ENCODE assay signal across 26 mouse cellular contexts in the genomic region with DNA sequence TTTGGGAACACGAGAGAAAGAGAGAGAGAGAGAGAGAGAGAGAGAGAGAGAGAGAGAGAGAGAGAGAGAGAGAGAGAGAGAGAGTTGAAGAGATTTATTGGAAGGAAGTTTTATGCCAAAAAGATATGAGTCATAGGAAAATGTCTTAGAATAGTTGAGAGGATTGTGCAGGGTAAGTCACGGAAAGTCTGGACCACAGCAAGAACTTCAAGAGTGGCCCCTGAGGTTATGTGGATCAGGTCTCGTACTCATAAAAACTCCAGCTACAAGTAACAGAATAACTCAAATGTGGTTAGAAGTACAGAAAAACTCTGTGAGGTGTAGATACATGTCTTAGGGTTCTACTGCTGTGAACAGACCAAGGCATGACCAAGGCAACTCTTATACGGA. TPM values are rescaled to one million over a fixed set of nuclear protein-coding genes. Genes with fewer than 3 reads are reported as not detected.
DNase-seq lines count a peak whose midpoint lies in the region; ATAC-seq and TF ChIP-seq lines count a peak whose summit lies in the region.
"Had no signal": no experiment of that assay in that cellular context is flagged by ENCODE, and none has a peak within 500 bp of the region (broad histone marks: within the 10 kb centered on the region; RNA-seq: fewer than 3 reads in every experiment).

No protein-coding gene starts in this region.

- no peaks in the 10 kb centered on the region for H3K9me3 ChIP-seq in midbrain, embryonic 11.5 days (ENCODE audit: control insufficient read depth, low read length)
- H3K9me3 ChIP-seq in midbrain, embryonic 13.5 days, result no peaks in the 10 kb centered on the region
- no peaks in the 10 kb centered on the region for H3K9me3 ChIP-seq in CH12.LX (replicated peaks; ENCODE audit: low read length)
- H3K9me3 ChIP-seq: embryonic facial prominence, embryonic 13.5 days; forebrain, embryonic 10.5 days; forebrain, embryonic 13.5 days; heart, embryonic 12.5 days; heart, embryonic 15.5 days; hindbrain, embryonic 10.5 days; hindbrain, embryonic 13.5 days; intestine, embryonic 15.5 days had no signal

- TF ChIP-seq RAD21 in CH12.LX (IDR thresholded peaks at IDR 0.05; ENCODE audit: low read depth, low read length), result no peak

- WGBS in midbrain, embryonic 11.5 days, result 82% methylated on average over 4 of the region's 4 CpGs
- WGBS in midbrain, embryonic 13.5 days, result 84% methylated on average over 4 of the region's 4 CpGs

- ATAC-seq in midbrain, embryonic 11.5 days (ENCODE audit: low FRiP score), result no peak
- no peak for ATAC-seq in midbrain, embryonic 13.5 days
- ATAC-seq: forebrain, embryonic 13.5 days; forebrain, embryonic 16.5 days; hindbrain, embryonic 16.5 days; intestine, embryonic 15.5 days had no signal

- in situ Hi-C loops in CH12.LX (cut with MboI; ENCODE audit: low pct_ligation_motif_present, low pct_unique_long_range_greater_than_20kb, low sequenced_read_pairs), result no loop called here

- TF ChIP-seq EP300 in CH12.LX (IDR thresholded peaks at IDR 0.05; ENCODE audit: low read length), result peak; percentile 9; the same call in 1 of the 2 replicates

- H3K27me3 ChIP-seq in midbrain, embryonic 11.5 days (ENCODE audit: control insufficient read depth, insufficient read depth, low read length), result no peaks in the 10 kb centered on the region
- H3K27me3 ChIP-seq in midbrain, embryonic 13.5 days, result no peaks in the 10 kb centered on the region
- H3K27me3 ChIP-seq in CH12.LX (replicated peaks), result no peaks in the 10 kb centered on the region
- H3K27me3 ChIP-seq: embryonic facial prominence, embryonic 13.5 days; forebrain, embryonic 13.5 days; heart, embryonic 12.5 days; heart, embryonic 15.5 days; hindbrain, embryonic 13.5 days; intestine, embryonic 15.5 days had no signal

- H3K4me3 ChIP-seq in midbrain, embryonic 11.5 days (ENCODE audit: low read depth, low read length), result no peak overlapping the region
- no peak overlapping the region for H3K4me3 ChIP-seq in midbrain, embryonic 13.5 days (replicated peaks)
- no peak overlapping the region for H3K4me3 ChIP-seq in CH12.LX (replicated peaks in 1 of 3; ENCODE audit: low read depth in 2 of 3, low read length in 2 of 3, poor library complexity in 1 of 3)
- no peak overlapping the region for H3K4me3 ChIP-seq in embryonic fibroblast, embryonic 13.5 days (ENCODE audit: insufficient read depth, low read length)
- H3K4me3 ChIP-seq: embryonic facial prominence, embryonic 13.5 days; forebrain, embryonic 10.5 days; forebrain, embryonic 13.5 days; heart, embryonic 12.5 days; heart, embryonic 15.5 days; hindbrain, embryonic 10.5 days; hindbrain, embryonic 13.5 days; intestine, embryonic 15.5 days had no signal

- H3K27ac ChIP-seq in midbrain, embryonic 11.5 days (ENCODE audit: low read depth, low read length), result no peak overlapping the region
- H3K27ac ChIP-seq in midbrain, embryonic 13.5 days, result no peak overlapping the region
- H3K27ac ChIP-seq in CH12.LX (ENCODE audit: insufficient read depth, low read depth), result no peak overlapping the region
- H3K27ac ChIP-seq in embryonic fibroblast, embryonic 13.5 days (ENCODE audit: insufficient read depth, low read length), result peak overlapping the region; percentile 38
- H3K27ac ChIP-seq: embryonic facial prominence, embryonic 13.5 days; forebrain, embryonic 10.5 days; forebrain, embryonic 13.5 days; heart, embryonic 15.5 days; hindbrain, embryonic 10.5 days; hindbrain, embryonic 13.5 days; intestine, embryonic 15.5 days had no signal

- dilution Hi-C loops in CH12.LX (cut with MboI; ENCODE audit: extremely low pct_ligation_motif_present, extremely low pct_unique_long_range_greater_than_20kb, low sequenced_read_pairs), result no loop called here

- peak; percentile 28 for DNase-seq in midbrain, embryonic 11.5 days (ENCODE audit: low spot score, missing footprints)
- peak; percentile 31 for DNase-seq in CH12.LX (ENCODE audit: extremely low read depth)
- DNase-seq in neural tube, embryonic 10.5 days (ENCODE audit: extremely low spot score, low spot score), result no peak
- no peak for DNase-seq in thymus, postnatal 14 days
- DNase-seq: adrenal gland, postnatal 10 days; adrenal gland, postnatal 36 days; B cell, adult 2 months; cerebellum, adult 18-20 months; cerebellum, adult 9-10 months; cerebellum, postnatal 14 days; gastrocnemius, postnatal 10 days; gastrocnemius, postnatal 36 days; heart, postnatal 10 days; heart, postnatal 36 days had no signal

- H3K79me2 ChIP-seq in CH12.LX (replicated peaks; ENCODE audit: control insufficient read depth, extremely low read depth, insufficient read depth, poor library complexity, severe bottlenecking), result no peaks in the 10 kb centered on the region

- H3K4me1 ChIP-seq in midbrain, embryonic 11.5 days (ENCODE audit: control insufficient read depth, insufficient read depth, low read length), result no peaks in the 10 kb centered on the region
- no peaks in the 10 kb centered on the region for H3K4me1 ChIP-seq in midbrain, embryonic 13.5 days (replicated peaks)
- peaks cover 11 to 17% of the 10 kb centered on the region in 2 experiments for H3K4me1 ChIP-seq in CH12.LX (ENCODE audit: control insufficient read depth in 1 of 2, insufficient read depth in 2 of 2)
- H3K4me1 ChIP-seq in embryonic fibroblast, embryonic 13.5 days (ENCODE audit: control insufficient read depth, insufficient read depth, low read length), result peaks cover 10% of the 10 kb centered on the region
- H3K4me1 ChIP-seq: embryonic facial prominence, embryonic 13.5 days; forebrain, embryonic 10.5 days; forebrain, embryonic 13.5 days; heart, embryonic 12.5 days; heart, embryonic 15.5 days; hindbrain, embryonic 10.5 days; hindbrain, embryonic 13.5 days had no signal

- no peak overlapping the region for H3K9ac ChIP-seq in midbrain, embryonic 11.5 days (ENCODE audit: low read length)
- H3K9ac ChIP-seq in midbrain, embryonic 13.5 days (replicated peaks), result no peak overlapping the region
- H3K9ac ChIP-seq in CH12.LX (ENCODE audit: insufficient read depth, low read depth), result no peak overlapping the region
- H3K9ac ChIP-seq: embryonic facial prominence, embryonic 13.5 days; forebrain, embryonic 13.5 days; heart, embryonic 12.5 days; heart, embryonic 15.5 days; hindbrain, embryonic 13.5 days; intestine, embryonic 15.5 days had no signal

- H3K36me3 ChIP-seq in midbrain, embryonic 11.5 days (ENCODE audit: control insufficient read depth, insufficient read depth, low read length), result no peaks in the 10 kb centered on the region
- H3K36me3 ChIP-seq in midbrain, embryonic 13.5 days, result no peaks in the 10 kb centered on the region
- no peaks in the 10 kb centered on the region for H3K36me3 ChIP-seq in CH12.LX (replicated peaks in 1 of 2; ENCODE audit: control insufficient read depth in 1 of 2, insufficient read depth in 1 of 2, low read length in 1 of 2)
- H3K36me3 ChIP-seq: embryonic facial prominence, embryonic 13.5 days; forebrain, embryonic 10.5 days; heart, embryonic 12.5 days; heart, embryonic 15.5 days; hindbrain, embryonic 10.5 days; hindbrain, embryonic 13.5 days; intestine, embryonic 15.5 days had no signal

- H3K4me2 ChIP-seq in midbrain, embryonic 11.5 days, result no peak overlapping the region
- no peak overlapping the region for H3K4me2 ChIP-seq in midbrain, embryonic 13.5 days (replicated peaks)
- no peak overlapping the region for H3K4me2 ChIP-seq in CH12.LX (ENCODE audit: insufficient read depth, low read depth, poor library complexity, severe bottlenecking)
- H3K4me2 ChIP-seq: embryonic facial prominence, embryonic 13.5 days; forebrain, embryonic 13.5 days; heart, embryonic 12.5 days; heart, embryonic 15.5 days; hindbrain, embryonic 13.5 days; intestine, embryonic 15.5 days had no signal

- TF ChIP-seq CTCF in CH12.LX (conservative IDR thresholded peaks at IDR 0.05 in 1 of 2, IDR thresholded peaks at IDR 0.05 in 1 of 2; ENCODE audit: low read depth in 2 of 2, low read length in 2 of 2), result no peak
- no peak for TF ChIP-seq CTCF in embryonic fibroblast, embryonic 13.5 days (IDR thresholded peaks at IDR 0.05; ENCODE audit: borderline replicate concordance, insufficient read depth, low read length)

- no peak for TF ChIP-seq POLR2A in CH12.LX (IDR thresholded peaks at IDR 0.05; ENCODE audit: low read depth, low read length)
- TF ChIP-seq POLR2A in embryonic fibroblast, embryonic 13.5 days (IDR thresholded peaks at IDR 0.05; ENCODE audit: low read depth, low read length), result no peak

TF ChIP-seq in CH12.LX, 34 proteins besides CTCF, POLR2A, EP300 and RAD21:
- TF ChIP-seq E2F4 (IDR thresholded peaks at IDR 0.05; ENCODE audit: insufficient replicate concordance, low read depth, low read length) (no peak), GABPA (IDR thresholded peaks at IDR 0.05; ENCODE audit: insufficient replicate concordance, low read depth, low read length) (no peak), KAT2A (IDR thresholded peaks at IDR 0.05; ENCODE audit: insufficient replicate concordance, low read length) (no peak), JUN (IDR thresholded peaks at IDR 0.05; ENCODE audit: insufficient read depth, low read depth, low read length) (no peak), JUND (conservative IDR thresholded peaks at IDR 0.05; ENCODE audit: low read depth, low read length) (no peak), ELF1 (IDR thresholded peaks at IDR 0.05; ENCODE audit: low read depth, low read length) (no peak), MAX (IDR thresholded peaks at IDR 0.05; ENCODE audit: low read length) (no peak), POLR2AphosphoS2 (IDR thresholded peaks at IDR 0.05; ENCODE audit: low read depth, low read length) (no peak), MYC (IDR thresholded peaks at IDR 0.05; ENCODE audit: low read depth, low read length) (no peak), MAZ (IDR thresholded peaks at IDR 0.05; ENCODE audit: low read depth, low read length) (no peak), ETS1 (conservative IDR thresholded peaks at IDR 0.05; ENCODE audit: low read depth, low read length) (no peak), ZNF384 (IDR thresholded peaks at IDR 0.05; ENCODE audit: low read depth, low read length) (no peak)

RNA-seq across cellular contexts. Expression of a gene that starts 59.3 kb away (rescaled TPM):
- polyA plus RNA-seq in midbrain, embryonic 11.5 days (2014; fragmentation: Nextera tagmentation; extraction: Ambion mirVana), result 37.2 and 38.6 TPM in 2 replicates
- polyA plus RNA-seq in midbrain, embryonic 13.5 days (2015; fragmentation: Nextera tagmentation; extraction: Ambion mirVana), result 12.8 and 13.7 TPM in 2 replicates
- total RNA-seq in CH12.LX (2012; rRNA removed) (5.0 and 5.6 TPM in 2 replicates), CH12.LX (2014; rRNA removed) (3.8 and 4.0 TPM in 2 replicates)
- polyA plus RNA-seq in CH12.LX (2012; ENCODE audit: insufficient read length, low read depth), result 17.4 and 18.2 TPM in 2 replicates
- polyA plus RNA-seq in embryonic fibroblast, embryonic 13.5 days (2011; ENCODE audit: insufficient read length, low read depth, missing spikeins), result 12.5 and 21.9 TPM in 2 replicates

Comparison
In these comparisons a context has a peak if more than half of its experiments do, and no peak if none do; other contexts are left out.
1. DNase-seq: peak in midbrain, embryonic 11.5 days (single experiment) and CH12.LX (single experiment); none in neural tube, embryonic 10.5 days (single experiment) and thymus, postnatal 14 days (single experiment).